Mouse (Mus musculus) kidney, postnatal 4 days (tissue): Measurements from ENCODE around the gene Sbno1.
A peak's percentile ranks its signal among the peaks of the same experiment; 100 is the strongest.

ENCODE experiments used
- DNase-seq, 2 experiments: peaks; one replicate each; pipeline ENCODE4 v3.0.0; 2021; ENCODE audit warnings: mixed read lengths in 2 of 2

Gene Sbno1

DNA sequence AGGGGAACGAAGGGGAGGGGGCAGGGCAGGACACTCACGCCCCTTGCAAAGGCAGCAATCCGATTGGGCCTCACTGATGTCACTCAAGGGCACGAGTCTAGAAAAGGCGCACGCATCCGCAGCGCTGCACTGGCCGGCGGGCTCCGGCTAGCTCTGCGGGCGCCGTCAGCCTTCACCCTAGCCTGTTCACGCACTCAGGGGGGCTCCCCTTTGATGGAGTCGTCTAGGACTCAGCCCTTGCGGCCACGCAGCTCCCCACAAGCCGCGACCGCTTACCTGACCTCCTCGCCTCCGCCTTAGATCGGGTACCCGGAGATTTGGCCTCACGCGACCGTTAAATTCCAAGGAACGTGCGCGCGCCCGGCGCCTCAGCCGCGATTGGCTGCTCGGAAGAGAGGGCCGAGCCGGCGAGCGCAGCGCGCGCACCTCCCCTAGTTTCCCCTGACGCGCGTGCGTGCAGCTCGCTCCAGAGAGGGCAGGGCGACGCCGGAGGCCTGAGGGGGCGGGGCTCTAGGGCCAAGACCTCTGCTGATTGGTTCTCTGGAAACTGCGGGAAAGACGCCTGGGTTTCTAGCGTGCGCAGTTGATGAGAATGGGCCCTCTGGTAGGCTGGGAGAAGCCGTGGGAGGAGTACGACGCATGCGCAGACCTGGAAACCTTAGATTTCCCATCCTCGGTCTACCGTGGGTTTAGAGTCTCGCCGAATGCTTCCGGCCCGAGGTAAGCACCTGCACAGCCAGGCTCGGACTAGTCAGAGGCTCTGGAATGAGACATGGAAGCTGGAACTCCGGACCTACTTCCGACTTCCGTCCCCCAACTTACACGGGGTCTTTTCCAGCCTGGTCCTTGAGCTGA lies 98.1 kb downstream of the Sbno1 start, which contains the start of the genes Mphosph9 and 2810006K23Rik:
Gene Mphosph9, minus strand, starts transcription at position 463 of the 855 bp plus-strand sequence.
Gene 2810006K23Rik, plus strand, starts transcription at position 580 of the 855 bp plus-strand sequence.
- DNase-seq = peak; percentile 100

DNA sequence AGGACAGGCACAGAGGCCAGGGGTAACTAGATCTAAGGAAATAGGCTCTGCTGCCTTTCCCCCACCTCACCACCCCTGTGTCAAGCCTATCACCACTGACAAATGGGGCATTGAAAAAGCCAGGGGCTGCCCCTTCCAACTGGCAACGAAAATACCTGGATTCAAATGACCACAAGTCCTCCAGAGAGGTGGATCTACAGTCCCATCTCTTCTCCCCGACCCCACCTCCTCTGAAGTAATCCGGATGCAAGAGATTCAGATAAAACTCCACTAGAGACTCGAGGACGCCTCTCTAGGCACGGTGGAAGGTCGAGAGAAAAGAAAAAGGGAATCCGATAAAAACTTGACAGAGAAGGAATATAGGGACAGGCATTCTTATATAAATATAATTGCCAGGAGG lies 99.0 kb downstream of the Sbno1 start:
- DNase-seq = peak in 1 of 2 experiments; percentile 10
